Mouse (Mus musculus) forebrain, embryonic 12.5 days (tissue): ENCODE measurements around the gene Actbl2. TPM values are rescaled to one million over a fixed set of nuclear protein-coding genes. Genes with fewer than 3 reads are reported as not detected.
A peak's percentile ranks its signal among the peaks of the same experiment; 100 is the strongest.

Source experiments
- ATAC-seq: fragments of 200-750 bp; cut with Nextera tagmentation; 2 replicates; pipeline ENCODE4 v1.8.0; 2017; ENCODE audit warnings: moderate TSS enrichment; ENCODE audit not compliant: low FRiP score
- H3K27ac ChIP-seq: fragments of 300-500 bp; sonication (generic); 2 replicates; pipeline ENCODE4 v1.5.1; 2016; ENCODE audit warnings: mild to moderate bottlenecking
- H3K27me3 ChIP-seq: fragments of 300-500 bp; sonication (generic); 2 replicates; pipeline ENCODE4 v1.6.1; 2016; ENCODE audit warnings: mild to moderate bottlenecking
- H3K36me3 ChIP-seq: fragments of 300-500 bp; sonication (generic); replicated peaks from 2 replicates; pipeline ENCODE4 v1.6.1; 2016; ENCODE audit warnings: mild to moderate bottlenecking
- H3K4me1 ChIP-seq: fragments of 300-500 bp; sonication (generic); 2 replicates; pipeline ENCODE4 v1.6.1; 2016
- H3K4me2 ChIP-seq: fragments of 300-500 bp; sonication (generic); 2 replicates; pipeline ENCODE4 v1.6.1; 2016; ENCODE audit warnings: mild to moderate bottlenecking, moderate library complexity
- H3K4me3 ChIP-seq: fragments of 300-500 bp; sonication (generic); replicated peaks from 2 replicates; pipeline ENCODE4 v1.5.1; 2016; ENCODE audit warnings: mild to moderate bottlenecking
- H3K9ac ChIP-seq: fragments of 300-500 bp; sonication (generic); 2 replicates; pipeline ENCODE4 v1.6.1; 2016; ENCODE audit warnings: mild to moderate bottlenecking
- H3K9me3 ChIP-seq: fragments of 300-500 bp; sonication (generic); 2 replicates; pipeline ENCODE4 v1.6.1; 2016
- WGBS: fragments of 180-500 bp; shearing (Covaris S2); methylation state at CpG from one replicate; pipeline ENCODE4 v1.1.7; 2016; 5-methylcytosine and 5-hydroxymethylcytosine counted together
- polyA plus RNA-seq: library from polyadenylated mRNA; unstranded; fragments of >200 nt; fragmentation: Nextera tagmentation; extraction: Ambion mirVana; gene quantifications from 2 replicates; pipeline ENCODE4 v1.2.1, GENCODE M21; 2016

The Actbl2 gene
- polyA plus RNA-seq, 1 experiment from 2014 or later: not detected

DNA sequence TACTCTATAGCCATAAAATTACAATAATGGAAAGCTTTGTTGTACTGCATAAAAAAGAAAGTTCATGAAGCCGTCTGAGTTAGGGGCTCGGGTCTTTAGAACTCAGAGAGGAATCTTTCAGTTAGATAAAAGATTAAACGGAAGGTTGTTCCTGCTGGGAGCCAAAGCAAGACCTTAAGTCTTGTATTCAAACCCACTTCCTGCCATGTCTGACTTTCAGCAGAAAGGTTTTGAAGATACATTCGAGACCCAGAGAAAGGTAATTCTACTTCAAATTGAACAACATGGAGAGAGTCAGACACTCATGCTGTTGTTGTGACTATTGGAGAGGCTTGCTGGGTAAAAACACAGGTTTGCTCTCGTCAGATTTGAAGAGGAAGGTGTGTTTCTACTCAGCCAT is 3.0 kb upstream of the Actbl2 start:
- H3K4me3 ChIP-seq: no peak overlapping the region
- no peaks in the 10 kb centered on the region for H3K27me3 ChIP-seq
- H3K9ac ChIP-seq: no peak overlapping the region
- no peaks in the 10 kb centered on the region for H3K36me3 ChIP-seq
- no peaks in the 10 kb centered on the region for H3K4me1 ChIP-seq
- H3K4me2 ChIP-seq: no peak overlapping the region
- H3K27ac ChIP-seq: no peak overlapping the region
- ATAC-seq: no peak
- WGBS: 63% methylated on average over 5 of the region's 5 CpGs
- H3K9me3 ChIP-seq: no peaks in the 10 kb centered on the region

DNA sequence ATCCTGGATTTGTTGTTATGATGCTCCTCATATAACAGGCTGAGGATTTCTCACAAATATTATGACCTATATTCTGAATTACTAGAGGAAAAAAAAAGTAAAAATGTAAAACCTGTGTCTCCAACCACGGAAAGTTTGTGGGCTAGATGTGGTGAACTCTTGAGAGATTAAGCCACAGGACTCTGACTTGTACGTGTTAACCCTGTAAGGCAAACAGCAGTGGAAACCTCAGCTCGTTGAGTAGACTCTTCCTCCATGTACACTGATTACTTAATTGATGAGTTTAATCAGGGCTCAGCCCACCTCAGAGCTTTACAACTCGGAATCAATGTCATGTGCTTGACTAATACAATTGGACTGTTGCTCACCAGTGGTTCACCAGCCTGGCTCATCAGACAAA is 3.2 kb downstream of the Actbl2 start:
- no peak for ATAC-seq
- no peak overlapping the region for H3K27ac ChIP-seq
- no peaks in the 10 kb centered on the region for H3K36me3 ChIP-seq
- WGBS: 81% methylated on average over 4 of the region's 4 CpGs
- H3K4me1 ChIP-seq: peaks cover 5% of the 10 kb centered on the region; the same call in 1 of the 2 replicates
- H3K9me3 ChIP-seq: no peaks in the 10 kb centered on the region
- H3K9ac ChIP-seq: no peak overlapping the region
- no peak overlapping the region for H3K4me3 ChIP-seq
- H3K4me2 ChIP-seq: no peak overlapping the region
- H3K27me3 ChIP-seq: no peaks in the 10 kb centered on the region

DNA sequence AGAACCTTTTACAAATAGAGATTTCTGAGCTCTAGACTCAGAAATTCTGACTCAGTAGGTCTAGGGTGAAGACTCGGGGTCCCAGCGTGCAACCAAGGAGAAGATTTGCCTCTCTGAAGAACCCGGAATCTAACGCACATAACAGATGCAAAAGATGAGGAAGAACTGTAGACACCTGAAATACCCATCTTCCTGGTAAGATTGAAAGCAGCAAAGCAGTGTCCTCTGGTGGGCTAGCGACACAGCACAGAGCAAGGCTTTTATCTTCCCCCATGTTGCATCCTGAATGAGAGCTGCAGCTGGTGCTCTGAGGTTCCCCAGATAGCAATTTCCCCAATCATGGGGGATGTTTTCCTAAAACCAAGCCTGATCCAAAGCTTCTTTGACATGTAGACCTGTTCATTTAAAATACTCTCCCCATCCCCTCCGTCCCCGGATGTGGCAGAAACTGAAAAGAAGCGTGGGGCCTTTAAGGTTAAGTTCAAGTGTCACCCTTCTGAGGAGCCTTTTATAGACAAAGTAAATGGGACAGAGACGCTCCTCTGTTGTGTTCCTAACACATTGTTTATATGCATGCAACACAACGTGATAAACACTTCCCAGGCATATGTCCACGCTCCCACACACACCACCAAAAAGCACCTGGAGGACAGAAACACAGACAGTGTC is 3.7 kb downstream of the Actbl2 start:
- 77% methylated on average over 11 of the region's 11 CpGs for WGBS

DNA sequence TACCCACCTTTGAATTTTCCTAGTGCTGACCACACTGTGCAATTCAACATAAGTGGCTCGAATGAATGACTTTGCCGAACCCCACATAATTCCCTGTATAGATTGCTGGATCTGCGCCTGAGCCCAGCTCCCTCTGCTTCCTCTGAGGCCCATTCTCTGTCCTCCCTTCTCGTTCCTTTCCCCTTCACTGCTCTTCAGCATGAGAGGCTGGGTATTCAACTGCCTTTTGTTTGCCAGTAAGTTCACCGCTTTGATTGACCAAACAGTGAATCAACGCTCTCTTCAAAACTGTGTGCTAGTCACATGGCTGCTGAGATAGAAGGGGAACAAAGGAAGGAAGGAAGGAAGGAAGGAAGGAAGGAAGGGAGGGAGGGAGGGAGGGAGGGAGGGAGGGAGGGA is 4.3 kb downstream of the Actbl2 start:
- 28% methylated on average over 6 of the region's 6 CpGs for WGBS
- Histone ChIP-seq H3K9me3 (no peaks in the 10 kb centered on the region), H3K27me3 (no peaks in the 10 kb centered on the region), H3K27ac (no peak overlapping the region), H3K4me1 (peaks cover 5% of the 10 kb centered on the region; the same call in 1 of the 2 replicates), H3K9ac (no peak overlapping the region), H3K36me3 (no peaks in the 10 kb centered on the region), H3K4me2 (no peak overlapping the region), H3K4me3 (no peak overlapping the region)
- peak; percentile 39; the same call in 1 of the 2 replicates for ATAC-seq

More for the DNA sequence above, 3.7 kb downstream of the Actbl2 start:
- no peak overlapping the region for H3K4me2 ChIP-seq
- no peak overlapping the region for H3K9ac ChIP-seq
- H3K27ac ChIP-seq: no peak overlapping the region
- peaks cover 5% of the 10 kb centered on the region; the same call in 1 of the 2 replicates for H3K4me1 ChIP-seq
- no peaks in the 10 kb centered on the region for H3K27me3 ChIP-seq
- H3K4me3 ChIP-seq: no peak overlapping the region
- H3K9me3 ChIP-seq: no peaks in the 10 kb centered on the region
- ATAC-seq: no peak
- no peaks in the 10 kb centered on the region for H3K36me3 ChIP-seq

DNA sequence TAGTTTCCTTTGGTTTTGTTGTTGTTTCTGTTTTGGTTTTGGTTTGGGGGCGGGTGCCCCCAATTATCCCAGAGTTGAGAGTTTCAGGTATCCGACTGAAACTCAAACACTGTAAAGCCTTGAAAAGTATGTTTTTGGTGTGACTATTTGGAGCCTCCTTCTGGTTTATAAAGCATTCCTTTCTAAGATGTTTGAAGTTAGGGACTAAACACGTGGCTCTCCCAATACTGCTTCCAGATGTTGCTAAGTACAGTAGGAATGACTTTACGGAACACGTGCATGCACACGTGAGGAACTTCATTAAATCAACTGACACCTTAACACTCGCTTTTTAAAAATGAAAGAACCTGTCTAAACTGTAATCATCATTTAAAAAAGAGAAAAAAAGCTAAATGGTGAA is 4.9 kb downstream of the Actbl2 start:
- Histone ChIP-seq H3K4me2 (no peak overlapping the region), H3K4me1 (peaks cover 5% of the 10 kb centered on the region; the same call in 1 of the 2 replicates), H3K27ac (no peak overlapping the region), H3K27me3 (no peaks in the 10 kb centered on the region), H3K4me3 (no peak overlapping the region), H3K9me3 (no peaks in the 10 kb centered on the region), H3K36me3 (no peaks in the 10 kb centered on the region), H3K9ac (no peak overlapping the region)
- no peak for ATAC-seq
- 77% methylated on average over 7 of the region's 7 CpGs for WGBS

DNA sequence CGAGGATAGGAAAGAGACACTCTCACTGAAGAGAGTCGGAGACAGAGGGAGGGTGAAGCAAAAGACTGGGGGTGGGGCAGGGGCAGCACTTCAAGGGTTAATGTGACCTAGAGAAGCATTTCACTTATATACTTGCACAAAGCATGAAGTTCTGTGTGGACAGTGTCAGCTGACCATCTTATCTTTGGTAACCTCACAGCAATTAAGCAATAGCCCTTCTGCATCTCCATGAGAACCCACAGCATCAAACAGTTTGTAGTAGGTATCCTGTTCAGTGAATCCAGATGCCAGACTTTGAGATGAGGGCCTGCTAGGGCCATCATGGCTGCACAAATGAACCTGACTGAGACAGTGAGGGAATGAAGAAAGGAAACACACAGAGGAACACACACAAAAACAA is 8.4 kb downstream of the Actbl2 start:
- no peak overlapping the region for H3K4me2 ChIP-seq
- no peak overlapping the region for H3K27ac ChIP-seq
- ATAC-seq: no peak
- no peak overlapping the region for H3K4me3 ChIP-seq
- 92% methylated on average over 2 of the region's 2 CpGs for WGBS
- H3K4me1 ChIP-seq: peaks cover 7% of the 10 kb centered on the region; the same call in 1 of the 2 replicates
- no peaks in the 10 kb centered on the region for H3K27me3 ChIP-seq
- H3K36me3 ChIP-seq: no peaks in the 10 kb centered on the region
- no peaks in the 10 kb centered on the region for H3K9me3 ChIP-seq
- H3K9ac ChIP-seq: no peak overlapping the region

DNA sequence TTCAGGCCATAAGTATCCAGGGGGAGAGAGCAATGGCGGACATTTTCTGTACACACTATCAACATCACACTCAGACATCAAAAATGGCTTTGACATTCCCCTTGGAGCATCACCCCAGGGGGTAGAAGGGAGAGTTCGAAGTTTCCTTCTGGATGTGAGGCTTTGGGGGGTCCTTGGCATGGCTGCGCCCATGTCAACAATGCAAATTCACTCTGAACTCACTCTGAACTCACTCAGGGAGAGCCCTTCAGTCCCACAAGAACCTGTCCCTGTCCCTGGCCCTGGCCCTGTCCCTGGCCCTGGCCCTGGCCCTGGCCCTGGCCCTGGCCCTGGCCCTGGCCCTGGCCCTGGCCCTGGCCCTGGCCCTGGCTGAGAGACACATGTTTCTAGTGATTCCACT is 8.9 kb downstream of the Actbl2 start:
- Histone ChIP-seq H3K27ac (no peak overlapping the region), H3K4me3 (no peak overlapping the region), H3K9ac (no peak overlapping the region), H3K36me3 (no peaks in the 10 kb centered on the region), H3K4me1 (peaks cover 7% of the 10 kb centered on the region; the same call in 1 of the 2 replicates), H3K4me2 (no peak overlapping the region), H3K9me3 (no peaks in the 10 kb centered on the region), H3K27me3 (no peaks in the 10 kb centered on the region)
- WGBS: 79% methylated on average over 3 of the region's 3 CpGs
- no peak for ATAC-seq

DNA sequence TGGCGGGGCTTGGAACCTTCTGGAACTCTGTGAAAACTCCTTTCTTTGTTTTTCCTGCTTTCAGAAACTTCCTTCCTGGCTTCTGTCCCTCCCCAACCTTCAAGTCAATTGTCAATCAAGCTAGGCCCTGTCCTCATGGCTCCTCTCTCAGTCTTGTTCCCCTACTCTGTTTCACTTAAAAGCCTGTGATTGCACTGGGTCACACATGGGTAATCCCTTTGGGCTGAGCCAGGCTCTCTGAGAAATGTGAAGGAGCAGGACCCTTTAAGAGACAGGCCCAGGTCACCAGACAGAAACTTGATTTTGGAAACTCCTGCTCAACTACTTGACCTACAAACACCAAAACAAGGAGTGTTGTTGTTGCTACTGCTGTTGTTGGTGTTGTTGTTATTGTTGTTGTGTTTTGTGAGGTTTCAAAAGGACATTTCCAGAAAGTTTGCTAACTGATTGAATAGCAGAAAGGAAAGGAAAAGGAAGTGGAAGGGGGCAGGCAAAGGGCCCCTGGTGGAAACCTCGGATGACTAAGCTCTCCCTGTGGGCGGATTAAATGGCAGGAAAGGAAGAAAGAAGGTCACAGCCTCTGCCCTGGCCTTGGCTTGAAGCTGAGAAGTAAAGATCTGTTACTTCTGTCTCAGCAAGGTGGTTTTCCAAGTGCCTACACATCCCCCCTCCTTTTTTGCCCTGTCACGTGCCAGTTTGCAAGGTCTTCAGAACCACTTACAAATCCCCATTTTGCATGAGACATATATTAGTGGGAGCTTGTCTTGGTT is 10.6 kb downstream of the Actbl2 start:
- Histone ChIP-seq H3K27ac (no peak overlapping the region), H3K4me2 (no peak overlapping the region), H3K27me3 (no peaks in the 10 kb centered on the region), H3K4me1 (peaks cover 3% of the 10 kb centered on the region; the same call in 1 of the 2 replicates), H3K9ac (no peak overlapping the region), H3K4me3 (no peak overlapping the region), H3K36me3 (no peaks in the 10 kb centered on the region), H3K9me3 (no peaks in the 10 kb centered on the region)
- no peak for ATAC-seq
- 73% methylated on average over 4 of the region's 4 CpGs for WGBS

DNA sequence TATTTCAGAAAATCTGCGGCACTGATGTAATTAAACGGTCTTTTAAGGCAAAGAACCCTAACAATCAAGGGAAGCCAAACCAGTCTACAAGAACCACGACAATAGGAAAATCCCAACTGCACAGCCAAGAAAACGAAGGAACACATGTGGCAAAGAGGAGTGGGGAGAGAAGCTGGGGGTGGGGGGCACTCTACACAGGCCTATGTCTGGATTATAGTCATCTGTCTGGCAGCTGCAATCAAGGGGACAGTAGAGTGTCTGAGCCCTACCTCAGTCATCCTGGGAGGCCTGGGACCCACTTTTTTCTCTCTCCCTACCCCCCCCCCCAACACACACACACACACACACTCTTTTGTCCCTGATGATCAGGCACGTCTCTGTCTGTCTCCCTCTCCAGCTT is 12.0 kb downstream of the Actbl2 start:
- H3K9ac ChIP-seq: no peak overlapping the region
- peaks cover 3% of the 10 kb centered on the region; the same call in 1 of the 2 replicates for H3K4me1 ChIP-seq
- WGBS: 58% methylated on average over 5 of the region's 5 CpGs
- ATAC-seq: no peak
- no peaks in the 10 kb centered on the region for H3K27me3 ChIP-seq
- H3K4me2 ChIP-seq: no peak overlapping the region
- no peak overlapping the region for H3K27ac ChIP-seq
- H3K4me3 ChIP-seq: no peak overlapping the region
- H3K9me3 ChIP-seq: no peaks in the 10 kb centered on the region
- no peaks in the 10 kb centered on the region for H3K36me3 ChIP-seq

DNA sequence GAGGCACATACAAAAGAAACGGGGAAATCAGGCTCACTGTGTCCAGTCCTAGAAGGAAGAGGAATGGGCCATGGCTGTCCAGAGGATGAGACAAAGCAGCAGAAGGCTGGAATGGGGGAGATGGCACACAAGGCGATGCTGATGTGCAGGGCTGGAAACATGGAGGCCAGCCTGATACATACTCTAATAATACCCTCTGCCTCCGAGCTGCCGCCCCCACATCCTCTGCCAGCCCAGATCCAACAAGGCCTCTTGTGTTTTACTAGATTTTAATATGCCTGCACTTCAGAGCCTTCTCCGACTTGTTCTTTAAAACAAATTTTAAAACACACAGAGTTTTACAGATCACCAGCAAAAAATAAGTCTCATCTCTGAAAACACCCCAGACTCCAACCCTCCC is 14.2 kb downstream of the Actbl2 start:
- Histone ChIP-seq H3K27me3 (no peaks in the 10 kb centered on the region), H3K4me3 (no peak overlapping the region), H3K4me1 (peaks cover 3% of the 10 kb centered on the region; the same call in 1 of the 2 replicates), H3K27ac (no peak overlapping the region), H3K4me2 (no peak overlapping the region), H3K9ac (no peak overlapping the region), H3K9me3 (no peaks in the 10 kb centered on the region), H3K36me3 (no peaks in the 10 kb centered on the region)
- 88% methylated on average over 5 of the region's 5 CpGs for WGBS
- ATAC-seq: no peak

DNA sequence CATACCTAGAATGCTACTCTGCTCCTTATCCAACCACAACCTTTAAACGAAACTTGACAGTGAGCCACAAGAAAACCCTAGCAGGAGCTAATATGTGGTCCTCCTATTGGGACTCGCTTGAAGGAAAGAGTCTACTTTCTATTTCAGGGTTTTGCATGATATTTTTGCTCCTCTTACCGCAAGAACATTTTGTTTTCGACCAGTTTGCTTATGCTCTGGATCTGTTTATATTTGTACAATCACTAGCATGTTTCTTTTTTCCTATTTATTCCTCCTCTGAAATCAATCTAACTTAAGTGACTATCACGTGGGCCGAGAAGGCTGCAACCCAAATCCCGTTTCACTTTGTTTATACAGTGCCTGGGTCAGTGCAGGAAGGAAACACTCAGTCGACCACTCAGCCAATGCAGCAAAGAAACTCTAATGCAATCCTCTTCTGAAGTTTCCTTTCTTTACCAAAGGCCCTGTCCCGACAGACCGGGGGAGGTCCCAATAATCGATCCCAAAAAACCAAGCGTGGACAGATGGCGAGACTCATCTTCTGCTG is 15.0 kb downstream of the Actbl2 start:
- Histone ChIP-seq H3K4me2 (no peak overlapping the region), H3K4me1 (peaks cover 3% of the 10 kb centered on the region; the same call in 1 of the 2 replicates), H3K9ac (no peak overlapping the region), H3K4me3 (no peak overlapping the region), H3K27ac (no peak overlapping the region), H3K27me3 (no peaks in the 10 kb centered on the region), H3K9me3 (no peaks in the 10 kb centered on the region), H3K36me3 (no peaks in the 10 kb centered on the region)
- 90% methylated on average over 13 of the region's 13 CpGs for WGBS
- no peak for ATAC-seq

DNA sequence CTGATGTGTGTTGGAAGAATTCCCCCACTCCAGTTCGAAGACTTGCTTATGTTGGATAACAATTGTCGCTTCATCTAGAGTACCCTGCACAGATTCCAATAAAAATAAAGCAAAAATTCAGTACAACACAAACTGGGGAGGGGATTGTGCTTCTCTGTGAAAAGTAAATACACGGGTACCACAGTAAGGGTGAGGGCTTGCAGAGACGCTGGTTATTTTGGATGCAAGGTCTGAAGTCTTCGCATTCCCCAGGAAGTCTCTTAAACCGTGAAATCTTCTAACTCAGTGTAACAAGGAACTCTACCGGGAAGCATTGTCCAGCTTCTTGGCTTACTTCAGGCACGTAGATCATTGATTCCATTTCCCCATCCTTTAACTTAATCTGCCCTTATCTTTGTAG is 17.1 kb downstream of the Actbl2 start:
- no peaks in the 10 kb centered on the region for H3K36me3 ChIP-seq
- no peaks in the 10 kb centered on the region for H3K9me3 ChIP-seq
- no peak overlapping the region for H3K27ac ChIP-seq
- peaks cover 3% of the 10 kb centered on the region; the same call in 1 of the 2 replicates for H3K4me1 ChIP-seq
- 84% methylated on average over 8 of the region's 8 CpGs for WGBS
- no peak overlapping the region for H3K4me2 ChIP-seq
- H3K27me3 ChIP-seq: no peaks in the 10 kb centered on the region
- no peak for ATAC-seq
- no peak overlapping the region for H3K9ac ChIP-seq
- no peak overlapping the region for H3K4me3 ChIP-seq
